Mouse (Mus musculus): ENCODE measurements around the gene R3hdm2. TPM values are rescaled to one million over a fixed set of nuclear protein-coding genes. Genes with fewer than 3 reads are reported as not detected.

Gene R3hdm2
- polyA plus RNA-seq, 1 experiment from 2014 or later: 18.3 TPM

- peak; percentile 30 for ATAC-seq
- peaks cover 14% of the 10 kb centered on the region for H3K4me1 ChIP-seq (ENCODE audit: control insufficient read depth, insufficient read depth, low read length)
- WGBS: 30% methylated on average over 7 of the region's 7 CpGs
- no peaks in the 10 kb centered on the region for H3K9me3 ChIP-seq (ENCODE audit: control insufficient read depth, low read length)
- no peak overlapping the region for H3K27ac ChIP-seq (ENCODE audit: low read length)
- H3K27me3 ChIP-seq (replicated peaks; ENCODE audit: control insufficient read depth, insufficient read depth, low read length): peaks cover 39% of the 10 kb centered on the region
- H3K9ac ChIP-seq (ENCODE audit: low read depth, low read length): no peak overlapping the region
- no peak overlapping the region for H3K4me2 ChIP-seq (ENCODE audit: low read depth, low read length)
- H3K36me3 ChIP-seq (ENCODE audit: control insufficient read depth, insufficient read depth, low read length): peaks cover 20% of the 10 kb centered on the region
- no peak overlapping the region for H3K4me3 ChIP-seq (ENCODE audit: low read length)
Observed at GRCm38 (mm10) chr10:127537854-127538583, 157.9 kb downstream of the R3hdm2 start.

GRCm38 (mm10) chr10:127541510-127541909, 161.4 kb downstream of the R3hdm2 start:
- H3K9me3 ChIP-seq (ENCODE audit: control insufficient read depth, low read length): no peaks in the 10 kb centered on the region
- no peak overlapping the region for H3K9ac ChIP-seq (ENCODE audit: low read depth, low read length)
- no peak overlapping the region for H3K4me2 ChIP-seq (ENCODE audit: low read depth, low read length)
- WGBS: 88% methylated on average over 8 of the region's 8 CpGs
- H3K27me3 ChIP-seq (replicated peaks; ENCODE audit: control insufficient read depth, insufficient read depth, low read length): 0 out of 2 replicates have a peak, but pooled peaks cover 5% of the 10 kb centered on the region
- H3K4me1 ChIP-seq (ENCODE audit: control insufficient read depth, insufficient read depth, low read length): no peaks in the 10 kb centered on the region
- no peak overlapping the region for H3K4me3 ChIP-seq (ENCODE audit: low read length)
- H3K27ac ChIP-seq (ENCODE audit: low read length): no peak overlapping the region
- ATAC-seq: no peak
- peaks cover 32% of the 10 kb centered on the region for H3K36me3 ChIP-seq (ENCODE audit: control insufficient read depth, insufficient read depth, low read length)

- no peaks in the 10 kb centered on the region for H3K4me1 ChIP-seq (ENCODE audit: control insufficient read depth, insufficient read depth, low read length)
- peaks cover 35% of the 10 kb centered on the region for H3K36me3 ChIP-seq (ENCODE audit: control insufficient read depth, insufficient read depth, low read length)
- H3K27ac ChIP-seq (ENCODE audit: low read length): no peak overlapping the region
- H3K9ac ChIP-seq (ENCODE audit: low read depth, low read length): no peak overlapping the region
- 0 out of 2 replicates have a peak, but pooled peaks cover under 1% of the 10 kb centered on the region for H3K27me3 ChIP-seq (replicated peaks; ENCODE audit: control insufficient read depth, insufficient read depth, low read length)
- no peaks in the 10 kb centered on the region for H3K9me3 ChIP-seq (ENCODE audit: control insufficient read depth, low read length)
- H3K4me3 ChIP-seq (ENCODE audit: low read length): no peak overlapping the region
- H3K4me2 ChIP-seq (ENCODE audit: low read depth, low read length): no peak overlapping the region
- no peak for ATAC-seq
- 85% methylated on average over 13 of the region's 13 CpGs for WGBS
Observed at GRCm38 (mm10) chr10:127542084-127542483, 162.0 kb downstream of the R3hdm2 start.

GRCm38 (mm10) chr10:127542720-127543119, 162.6 kb downstream of the R3hdm2 start:
- no peak for ATAC-seq
- H3K9me3 ChIP-seq (ENCODE audit: control insufficient read depth, low read length): no peaks in the 10 kb centered on the region
- peaks cover 35% of the 10 kb centered on the region for H3K36me3 ChIP-seq (ENCODE audit: control insufficient read depth, insufficient read depth, low read length)
- no peak overlapping the region for H3K9ac ChIP-seq (ENCODE audit: low read depth, low read length)
- H3K27me3 ChIP-seq (replicated peaks; ENCODE audit: control insufficient read depth, insufficient read depth, low read length): no peaks in the 10 kb centered on the region
- H3K4me1 ChIP-seq (ENCODE audit: control insufficient read depth, insufficient read depth, low read length): no peaks in the 10 kb centered on the region
- no peak overlapping the region for H3K27ac ChIP-seq (ENCODE audit: low read length)
- WGBS: 57% methylated on average over 6 of the region's 6 CpGs
- H3K4me3 ChIP-seq (ENCODE audit: low read length): no peak overlapping the region
- H3K4me2 ChIP-seq (ENCODE audit: low read depth, low read length): no peak overlapping the region

- Histone ChIP-seq H3K4me2 (ENCODE audit: low read depth, low read length) (no peak overlapping the region), H3K27ac (ENCODE audit: low read length) (no peak overlapping the region), H3K4me3 (ENCODE audit: low read length) (no peak overlapping the region), H3K9me3 (ENCODE audit: control insufficient read depth, low read length) (no peaks in the 10 kb centered on the region), H3K27me3 (replicated peaks; ENCODE audit: control insufficient read depth, insufficient read depth, low read length) (no peaks in the 10 kb centered on the region), H3K9ac (ENCODE audit: low read depth, low read length) (no peak overlapping the region), H3K4me1 (ENCODE audit: control insufficient read depth, insufficient read depth, low read length) (no peaks in the 10 kb centered on the region), H3K36me3 (ENCODE audit: control insufficient read depth, insufficient read depth, low read length) (peaks cover 34% of the 10 kb centered on the region)
- WGBS: 79% methylated on average over 3 of the region's 3 CpGs
- no peak for ATAC-seq
Observed at GRCm38 (mm10) chr10:127543916-127544315, 163.8 kb downstream of the R3hdm2 start.

- no peaks in the 10 kb centered on the region for H3K9me3 ChIP-seq (ENCODE audit: control insufficient read depth, low read length)
- no peak overlapping the region for H3K4me2 ChIP-seq (ENCODE audit: low read depth, low read length)
- WGBS: 92% methylated on average over 20 of the region's 20 CpGs
- H3K27me3 ChIP-seq (replicated peaks; ENCODE audit: control insufficient read depth, insufficient read depth, low read length): no peaks in the 10 kb centered on the region
- H3K27ac ChIP-seq (ENCODE audit: low read length): no peak overlapping the region
- H3K9ac ChIP-seq (ENCODE audit: low read depth, low read length): no peak overlapping the region
- no peak overlapping the region for H3K4me3 ChIP-seq (ENCODE audit: low read length)
- peaks cover 29% of the 10 kb centered on the region for H3K36me3 ChIP-seq (ENCODE audit: control insufficient read depth, insufficient read depth, low read length)
- ATAC-seq: no peak
- no peaks in the 10 kb centered on the region for H3K4me1 ChIP-seq (ENCODE audit: control insufficient read depth, insufficient read depth, low read length)
Observed at GRCm38 (mm10) chr10:127544375-127544774, 164.2 kb downstream of the R3hdm2 start.

- H3K36me3 ChIP-seq (ENCODE audit: control insufficient read depth, insufficient read depth, low read length): peaks cover 34% of the 10 kb centered on the region
- ATAC-seq: no peak
Observed at GRCm38 (mm10) chr10:127546505-127546904, 166.4 kb downstream of the R3hdm2 start.

GRCm38 (mm10) chr10:127548236-127548635, 168.1 kb downstream of the R3hdm2 start:
- H3K4me2 ChIP-seq (ENCODE audit: low read depth, low read length): no peak overlapping the region
- no peak overlapping the region for H3K4me3 ChIP-seq (ENCODE audit: low read length)
- WGBS: 90% methylated on average over 15 of the region's 15 CpGs
- ATAC-seq: no peak
- H3K27ac ChIP-seq (ENCODE audit: low read length): no peak overlapping the region
- H3K4me1 ChIP-seq (ENCODE audit: control insufficient read depth, insufficient read depth, low read length): no peaks in the 10 kb centered on the region
- peaks cover 25% of the 10 kb centered on the region for H3K36me3 ChIP-seq (ENCODE audit: control insufficient read depth, insufficient read depth, low read length)
- H3K27me3 ChIP-seq (replicated peaks; ENCODE audit: control insufficient read depth, insufficient read depth, low read length): no peaks in the 10 kb centered on the region
- H3K9ac ChIP-seq (ENCODE audit: low read depth, low read length): no peak overlapping the region
- H3K9me3 ChIP-seq (ENCODE audit: control insufficient read depth, low read length): no peaks in the 10 kb centered on the region

More at GRCm38 (mm10) chr10:127546505-127546904, 166.4 kb downstream of the R3hdm2 start:
- WGBS: 90% methylated on average over 7 of the region's 7 CpGs
- H3K4me2 ChIP-seq (ENCODE audit: low read depth, low read length): no peak overlapping the region
- H3K9ac ChIP-seq (ENCODE audit: low read depth, low read length): no peak overlapping the region
- no peaks in the 10 kb centered on the region for H3K4me1 ChIP-seq (ENCODE audit: control insufficient read depth, insufficient read depth, low read length)
- H3K27me3 ChIP-seq (replicated peaks; ENCODE audit: control insufficient read depth, insufficient read depth, low read length): no peaks in the 10 kb centered on the region
- no peak overlapping the region for H3K27ac ChIP-seq (ENCODE audit: low read length)
- H3K4me3 ChIP-seq (ENCODE audit: low read length): no peak overlapping the region
- H3K9me3 ChIP-seq (ENCODE audit: control insufficient read depth, low read length): no peaks in the 10 kb centered on the region

All from intestine, embryonic 16.5 days (tissue).